Mouse (Mus musculus) fat pad, adult 2 months (tissue): Measurements from ENCODE around the gene Grm5.

Experiments used
- DNase-seq: peaks from one replicate; pipeline ENCODE4 v3.0.0-alpha.2; 2011; ENCODE audit warnings: low read depth, low spot score; ENCODE audit errors: extremely low read depth

The Grm5 gene

GRCm38 (mm10) chr7:88130488-88130849, 546.5 kb downstream of the Grm5 start:
- DNase-seq: no peak

GRCm38 (mm10) chr7:88159542-88160241, 575.7 kb downstream of the Grm5 start:
- no peak for DNase-seq

GRCm38 (mm10) chr7:88161586-88161985, 577.6 kb downstream of the Grm5 start:
- no peak for DNase-seq
